Mouse (Mus musculus) urinary bladder, postnatal 4 days (tissue): ENCODE results near the gene Det1.

Source experiments
- DNase-seq, 2 experiments: peaks; one replicate each; pipeline ENCODE4 v3.0.0; 2021 to 2022; ENCODE audit warnings: low spot score in 2 of 2

Gene Det1

GRCm38 (mm10) chr7:78846737-78847434 is at the start of gene Det1:
Det1 (minus strand) TSS chr7:78847263.
- DNase-seq = peak; percentile 84 to 90

- peak; percentile 97 to 99 for DNase-seq
These were observed 48.7 kb upstream of the Det1 start, which contains the start of gene Aen for GRCm38 (mm10) chr7:78895653-78896333. Aen (plus strand) TSS chr7:78895854.

- no peak for DNase-seq
These were observed 48.1 kb upstream of the Det1 start for GRCm38 (mm10) chr7:78895021-78895652.

- no peak for DNase-seq
These were observed 46.9 kb upstream of the Det1 start for GRCm38 (mm10) chr7:78893917-78894316.

- peak; percentile 68 to 89 for DNase-seq
These were observed 43.6 kb upstream of the Det1 start for GRCm38 (mm10) chr7:78890641-78891040.

GRCm38 (mm10) chr7:78887431-78887842 is 40.4 kb upstream of the Det1 start:
- DNase-seq = no peak

GRCm38 (mm10) chr7:78886496-78886895 is 39.4 kb upstream of the Det1 start:
- DNase-seq = no peak

GRCm38 (mm10) chr7:78885404-78885803 is 38.3 kb upstream of the Det1 start:
- no peak for DNase-seq

GRCm38 (mm10) chr7:78884139-78884538 is 37.1 kb upstream of the Det1 start:
- DNase-seq = no peak

GRCm38 (mm10) chr7:78883726-78884060 is 36.6 kb upstream of the Det1 start:
- no peak for DNase-seq

- DNase-seq = no peak
These were observed 36.1 kb upstream of the Det1 start for GRCm38 (mm10) chr7:78883016-78883725.

GRCm38 (mm10) chr7:78882469-78882837 is 35.4 kb upstream of the Det1 start:
- DNase-seq = no peak

GRCm38 (mm10) chr7:78881607-78882468 is 34.8 kb upstream of the Det1 start:
- DNase-seq = no peak

- no peak for DNase-seq
These were observed 25.8 kb upstream of the Det1 start for GRCm38 (mm10) chr7:78872831-78873230.

- no peak for DNase-seq
These were observed 25.3 kb upstream of the Det1 start for GRCm38 (mm10) chr7:78872366-78872765.

GRCm38 (mm10) chr7:78868731-78869130 is 21.7 kb upstream of the Det1 start:
- DNase-seq = no peak

- no peak for DNase-seq
These were observed 18.3 kb upstream of the Det1 start for GRCm38 (mm10) chr7:78865212-78865949.

- no peak for DNase-seq
These were observed 17.4 kb upstream of the Det1 start for GRCm38 (mm10) chr7:78864446-78864802.

- DNase-seq = no peak
These were observed 16.9 kb upstream of the Det1 start for GRCm38 (mm10) chr7:78863796-78864445.

GRCm38 (mm10) chr7:78855044-78855655 is 8.1 kb upstream of the Det1 start:
- DNase-seq = no peak
